Mouse (Mus musculus) thymus, adult 18-20 months (tissue): ENCODE measurements around the gene Spen.
"Not testable (repeated sequence)": the region's sequence is repeated elsewhere in the genome, so short reads cannot be mapped to it uniquely, and the experiment has no call there.

Source experiments
- DNase-seq, 2 experiments: peaks; one replicate each; pipeline ENCODE4 v3.0.0; 2022; ENCODE audit warnings: mixed read lengths in 2 of 2

The Spen gene

DNA sequence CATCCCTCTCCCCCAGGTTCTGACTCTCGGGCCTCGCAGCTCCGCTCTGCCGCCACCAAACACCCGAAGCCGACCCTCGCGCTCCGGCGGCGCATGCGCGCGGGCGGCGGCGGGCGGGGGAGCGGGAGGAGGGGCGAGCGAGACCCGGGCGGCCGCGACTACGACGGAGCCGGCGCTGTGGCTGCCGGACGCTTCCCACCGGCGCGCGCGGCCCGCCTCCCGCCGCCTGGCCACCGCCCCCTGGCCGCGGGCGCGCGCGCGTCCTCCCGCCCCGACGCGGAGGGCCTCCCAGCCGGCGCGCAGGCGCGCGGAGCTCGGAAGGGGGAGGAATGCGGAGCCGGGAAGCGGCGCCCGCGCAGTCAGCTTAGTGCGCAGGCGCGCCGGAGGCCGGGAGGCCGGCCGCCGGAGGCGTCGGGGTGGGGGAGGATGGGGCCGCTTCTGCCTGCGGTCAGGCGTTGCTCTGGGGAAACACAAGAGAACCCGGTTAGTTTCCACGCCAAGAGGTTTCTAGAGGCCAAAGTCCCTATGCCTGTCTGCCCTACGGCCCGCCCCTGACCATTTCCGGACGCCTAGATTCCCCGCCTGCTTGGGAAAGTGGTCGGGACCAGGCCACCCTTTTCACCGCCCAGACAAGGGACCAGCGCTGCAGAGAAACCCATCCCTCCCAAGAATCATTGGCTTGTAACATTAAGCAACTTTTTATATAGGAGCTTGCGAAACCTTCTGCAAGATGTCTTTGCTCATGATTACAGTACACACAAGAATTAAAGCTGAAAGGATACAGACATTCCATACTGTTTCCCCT, at the start of gene Spen:
Gene Spen, minus strand, starts transcription at position 190 of the 805 bp plus-strand sequence.
- DNase-seq: peak; percentile 89 to 90

GRCm38 (mm10) chr4:141583919-141584318, 45.5 kb upstream of the Spen start:
- DNase-seq: no peak

GRCm38 (mm10) chr4:141581051-141581450, 42.7 kb upstream of the Spen start:
- DNase-seq: no peak

DNA sequence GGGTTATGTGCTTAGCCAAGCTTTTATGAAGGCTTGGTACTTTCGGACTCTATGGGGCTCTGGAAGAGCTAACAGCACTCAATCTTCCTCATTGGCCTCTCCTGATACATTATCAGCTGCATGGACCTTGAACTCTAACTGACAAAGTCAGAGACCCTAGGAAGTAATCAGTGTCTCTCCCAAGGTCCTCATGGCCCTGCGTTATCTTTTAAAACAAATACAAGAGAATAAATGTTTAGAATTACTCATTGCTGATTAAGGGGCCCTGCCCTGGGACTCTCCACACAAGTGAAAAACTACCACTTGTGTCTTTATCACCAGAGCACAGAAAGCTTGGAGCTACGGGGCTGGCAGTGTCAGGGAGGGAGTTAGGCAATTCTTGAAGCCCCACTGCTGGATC, 40.4 kb upstream of the Spen start:
- DNase-seq: no peak

DNA sequence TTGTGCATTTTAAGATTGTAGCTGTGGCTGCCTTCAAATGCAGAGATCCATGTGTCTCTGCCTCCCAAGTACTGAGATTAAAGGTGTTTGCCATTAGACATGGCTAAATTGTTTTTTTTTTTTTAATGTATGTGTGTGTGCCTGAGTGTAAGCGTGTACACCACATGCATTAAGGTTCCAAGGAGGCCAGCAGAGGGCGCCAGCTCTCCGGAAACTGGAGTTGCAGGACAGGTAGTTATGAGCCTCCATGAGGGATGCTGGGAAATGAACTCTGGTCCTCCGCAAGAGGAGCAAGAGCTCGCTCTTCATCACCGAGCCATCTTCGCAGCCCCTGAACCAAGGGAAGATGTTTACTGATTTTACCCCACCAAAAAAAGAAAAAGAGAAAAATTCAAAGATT, 38.5 kb upstream of the Spen start:
- DNase-seq: no peak

- DNase-seq: no peak
Measured at GRCm38 (mm10) chr4:141576404-141576803, 38.0 kb upstream of the Spen start.

DNA sequence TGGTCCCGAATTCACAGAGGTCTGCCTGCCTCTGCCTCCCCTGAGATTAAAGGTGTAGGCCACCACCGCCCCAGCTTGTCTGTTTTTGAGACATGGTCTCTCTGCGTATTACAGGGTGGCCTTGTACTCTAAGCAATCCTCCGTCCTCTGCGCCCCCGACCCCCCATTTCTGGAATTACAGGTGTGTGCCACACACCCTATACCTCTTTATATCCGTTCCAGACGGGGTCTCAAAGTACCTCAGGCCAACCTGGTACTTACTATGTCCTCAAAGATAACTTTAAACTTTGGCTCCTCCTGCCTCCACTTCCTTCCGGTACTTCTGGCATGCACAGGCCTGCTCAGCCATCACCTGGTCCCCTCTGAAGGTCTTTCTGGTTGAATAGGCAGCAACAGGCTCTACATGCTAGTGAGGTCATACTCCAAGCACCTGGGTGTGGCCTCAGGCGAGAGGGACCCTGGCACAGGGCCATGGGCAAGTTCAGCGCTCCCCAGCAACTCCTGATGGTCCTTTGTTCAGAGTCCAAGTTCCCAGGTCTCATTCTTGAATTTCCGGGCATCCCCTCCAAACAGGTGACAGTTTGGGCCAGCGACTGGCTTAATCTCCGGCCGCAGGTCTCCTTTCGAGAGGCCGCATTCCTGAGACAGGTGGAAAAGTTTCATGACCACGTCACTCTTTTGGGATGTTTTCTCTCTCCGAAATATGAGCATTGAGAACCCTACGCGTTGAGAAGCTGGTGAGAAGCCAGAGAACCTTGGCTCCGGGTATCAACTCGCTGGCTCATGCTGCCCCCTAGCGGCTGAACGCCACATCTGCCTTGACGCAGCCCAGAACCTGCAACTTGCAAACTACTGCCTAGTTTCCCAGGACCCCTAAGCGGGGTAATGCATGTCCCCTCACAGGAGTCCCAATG, 36.6 kb upstream of the Spen start:
- DNase-seq: peak; percentile 56 to 61

- no peak for DNase-seq
Measured at GRCm38 (mm10) chr4:141573359-141573966, 35.1 kb upstream of the Spen start.

DNA sequence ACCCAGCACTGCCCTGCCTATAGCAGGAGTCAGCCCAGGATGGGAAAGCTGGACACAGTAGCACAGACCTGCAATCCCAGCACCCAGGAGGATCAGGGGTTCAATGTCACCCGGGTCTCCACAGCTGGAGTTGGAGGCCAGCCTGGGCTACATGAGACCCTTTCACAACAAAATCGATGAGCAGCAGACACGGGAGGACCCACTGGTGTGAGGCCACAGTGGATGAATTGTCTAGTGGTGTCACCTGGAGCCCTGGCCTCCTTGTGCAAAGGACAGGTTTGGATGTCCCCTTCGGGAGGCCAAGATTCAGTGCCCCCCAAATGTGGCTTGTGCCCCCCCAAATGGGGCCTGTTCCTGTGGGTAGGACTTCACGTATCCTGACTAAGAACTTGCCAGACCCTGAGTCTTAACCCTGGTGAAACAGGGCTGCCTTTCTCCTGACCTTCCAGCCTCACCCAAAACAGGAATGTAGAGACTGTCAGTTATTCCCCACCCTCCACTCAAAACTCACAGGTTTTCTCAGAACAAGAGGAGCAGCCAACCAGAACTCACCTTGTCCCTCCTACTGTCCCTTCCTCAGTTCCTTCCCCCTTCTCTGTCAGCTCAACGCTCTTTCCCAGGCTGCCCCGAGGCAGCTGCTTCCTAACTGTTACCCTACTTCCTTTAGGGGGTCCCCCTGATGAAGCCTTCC, 34.4 kb upstream of the Spen start:
- DNase-seq: no peak

DNA sequence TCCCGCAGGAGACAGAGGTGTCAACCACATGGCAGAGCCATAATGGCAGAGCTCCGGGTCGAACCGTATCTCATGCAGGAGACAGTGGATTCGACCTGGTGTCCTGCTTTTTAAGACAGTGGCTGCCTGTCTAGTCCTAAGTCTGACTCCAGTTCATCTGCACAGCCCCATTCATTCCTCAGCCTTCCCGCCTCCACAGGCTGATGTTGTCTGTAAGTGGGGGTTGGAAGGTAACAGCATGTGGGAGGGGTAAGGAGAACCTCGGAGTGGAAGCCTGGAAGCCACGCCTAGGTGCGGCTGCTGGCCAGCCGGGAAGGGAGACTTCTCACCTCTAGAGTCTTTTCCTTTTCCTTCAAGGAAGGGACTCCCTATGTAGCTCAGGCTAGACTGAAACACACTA, 33.5 kb upstream of the Spen start:
- no peak for DNase-seq

GRCm38 (mm10) chr4:141571337-141571739, 32.9 kb upstream of the Spen start:
- no peak for DNase-seq

DNA sequence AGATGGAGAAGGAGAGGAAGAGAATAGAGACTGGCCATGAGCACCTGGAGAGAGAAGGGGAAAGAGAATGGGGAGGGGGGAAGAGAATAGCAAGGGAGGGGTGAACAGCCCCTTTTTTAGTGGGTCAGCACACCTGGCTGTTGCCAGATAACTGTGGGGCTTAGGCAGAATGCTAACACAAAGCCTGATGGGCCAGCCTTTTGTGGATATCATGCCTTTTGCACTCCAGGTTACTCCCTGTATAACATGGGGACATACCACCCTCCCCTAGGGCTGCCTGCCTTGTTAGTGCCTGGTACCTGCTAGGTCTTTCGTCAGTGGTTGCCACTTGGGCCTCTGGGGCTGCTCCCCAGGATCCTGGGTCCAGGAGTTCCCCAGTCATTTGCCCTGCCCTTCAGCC, 32.4 kb upstream of the Spen start:
- no peak for DNase-seq

DNA sequence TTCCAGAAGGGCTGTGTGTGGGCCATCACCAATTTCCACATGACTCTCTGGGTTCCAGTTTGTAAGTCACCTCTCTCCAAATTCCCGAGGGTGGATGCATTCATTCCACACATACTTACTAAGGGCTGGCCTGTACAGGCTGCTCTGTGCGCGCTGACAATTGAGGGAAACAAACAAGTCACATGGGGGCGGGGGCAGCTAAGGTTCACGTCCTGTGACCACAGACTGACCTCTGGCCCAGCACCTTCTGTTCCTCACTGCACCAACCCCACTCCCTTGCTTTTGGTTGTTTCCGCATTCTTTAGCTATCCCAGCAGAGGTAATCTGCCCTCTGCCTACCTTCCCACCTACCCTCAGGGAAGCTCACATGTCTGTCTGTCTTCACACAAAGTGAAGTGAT, 31.6 kb upstream of the Spen start:
- no peak for DNase-seq

DNA sequence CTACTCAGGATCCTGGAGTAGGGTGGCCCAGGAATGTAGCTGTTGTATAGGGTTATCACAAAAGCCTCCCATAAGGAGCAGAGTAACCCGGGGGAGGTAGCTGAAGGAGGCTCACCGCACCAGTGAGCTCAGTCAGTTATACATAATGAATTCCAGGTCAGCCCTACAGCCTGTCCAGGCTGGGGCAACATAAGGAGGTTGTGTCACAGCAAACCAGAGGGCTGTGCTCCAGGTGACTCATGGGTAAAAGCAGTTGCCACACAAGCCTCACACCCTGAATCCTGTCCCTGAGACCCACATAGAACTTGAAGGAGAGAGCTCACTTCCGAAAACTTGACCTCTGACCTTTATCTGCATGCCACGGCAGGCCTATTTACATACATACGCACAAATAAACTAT, 30.6 kb upstream of the Spen start:
- no peak for DNase-seq

GRCm38 (mm10) chr4:141567174-141567573, 28.8 kb upstream of the Spen start:
- DNase-seq: not testable (repeated sequence)

DNA sequence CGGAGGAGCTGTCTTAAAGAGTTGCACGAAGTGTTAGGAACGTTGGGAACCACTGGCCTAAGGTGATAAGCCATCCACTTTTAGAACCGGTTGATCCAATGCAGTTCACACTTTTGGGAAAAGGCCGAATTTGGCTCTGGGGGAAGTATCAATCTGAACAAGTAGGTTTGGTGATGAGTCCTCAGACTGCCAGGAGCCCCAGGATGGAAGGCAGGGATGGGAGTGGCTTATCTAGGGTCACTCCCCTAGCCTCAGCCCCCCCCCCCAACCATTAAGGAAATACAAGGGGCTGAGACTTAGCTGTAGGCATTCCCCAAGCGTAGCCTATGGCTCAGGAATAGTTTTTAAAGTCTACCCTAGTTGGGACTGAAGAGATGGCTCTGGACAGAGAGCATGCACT, 27.8 kb upstream of the Spen start:
- DNase-seq: no peak

GRCm38 (mm10) chr4:141565325-141565724, 26.9 kb upstream of the Spen start:
- no peak for DNase-seq

GRCm38 (mm10) chr4:141564660-141565059, 26.3 kb upstream of the Spen start:
- no peak for DNase-seq

DNA sequence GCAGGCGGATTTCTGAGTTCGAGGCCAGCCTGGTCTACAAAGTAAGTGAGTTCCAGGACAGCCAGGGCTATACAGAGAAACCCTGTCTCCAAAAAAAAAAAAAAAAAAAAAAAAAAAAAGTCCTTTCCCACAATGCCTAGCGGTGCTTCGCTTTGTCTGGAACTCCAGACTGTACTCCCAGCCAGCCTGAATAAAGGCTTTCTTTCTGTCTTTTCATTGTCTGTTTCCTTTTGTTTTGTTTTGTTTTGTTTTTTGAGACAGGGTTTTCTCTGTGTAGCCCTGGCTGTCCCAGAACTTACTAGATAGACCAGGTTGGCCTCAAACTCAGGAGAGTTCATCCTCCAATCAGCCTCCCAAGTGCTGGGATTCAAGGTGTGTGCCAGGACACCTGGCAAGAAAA, 25.8 kb upstream of the Spen start:
- DNase-seq: no peak

GRCm38 (mm10) chr4:141562281-141562680, 23.9 kb upstream of the Spen start:
- no peak for DNase-seq

DNA sequence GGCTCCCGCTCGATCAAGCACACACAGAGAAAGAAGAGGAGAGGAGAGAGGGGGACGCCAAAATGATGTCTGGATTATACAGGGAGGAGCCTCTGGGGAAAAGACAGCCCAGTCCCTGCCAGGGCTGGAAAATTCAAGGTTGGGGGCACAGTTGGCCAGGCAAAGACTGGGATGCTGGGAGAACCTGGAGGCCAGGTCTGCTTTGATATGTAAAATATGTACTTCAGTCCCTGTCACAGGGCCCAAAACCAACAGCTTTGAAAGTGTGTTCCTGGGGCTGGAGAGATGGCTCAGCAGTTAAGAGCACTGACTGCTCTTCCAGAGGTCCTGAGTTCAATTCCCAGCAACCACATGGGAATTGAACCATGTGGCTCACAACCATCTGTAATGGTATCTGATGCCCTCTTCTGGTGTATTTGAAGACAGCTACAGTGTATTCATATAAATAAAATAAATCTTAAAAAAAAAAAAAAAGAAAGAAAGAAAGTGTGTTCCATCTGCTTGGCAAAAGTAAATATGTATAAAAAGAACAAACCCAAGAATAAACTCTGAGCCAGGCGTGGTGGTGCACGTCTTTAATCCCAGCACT, 23.0 kb upstream of the Spen start:
- not testable (repeated sequence) for DNase-seq

GRCm38 (mm10) chr4:141559898-141560263, 21.5 kb upstream of the Spen start:
- DNase-seq: peak; percentile 58 to 64
